Mouse (Mus musculus): ENCODE data around the gene Rdm1.
"Not testable (repeated sequence)": the region's sequence is repeated elsewhere in the genome, so short reads cannot be mapped to it uniquely, and the experiment has no call there.

Gene Rdm1

GRCm38 (mm10) chr11:101626995-101627856, at the start of gene Rdm1:
Rdm1 (plus strand) TSS chr11:101627195.
- peak; percentile 81 to 88 for DNase-seq

GRCm38 (mm10) chr11:101581081-101581764, 45.8 kb upstream of the Rdm1 start:
- DNase-seq: no peak

- DNase-seq: peak; percentile 19 to 48
Observed at GRCm38 (mm10) chr11:101582054-101583035, 44.6 kb upstream of the Rdm1 start, which contains the start of gene Tmem106a. Tmem106a (plus strand) TSS chr11:101582242.

DNA sequence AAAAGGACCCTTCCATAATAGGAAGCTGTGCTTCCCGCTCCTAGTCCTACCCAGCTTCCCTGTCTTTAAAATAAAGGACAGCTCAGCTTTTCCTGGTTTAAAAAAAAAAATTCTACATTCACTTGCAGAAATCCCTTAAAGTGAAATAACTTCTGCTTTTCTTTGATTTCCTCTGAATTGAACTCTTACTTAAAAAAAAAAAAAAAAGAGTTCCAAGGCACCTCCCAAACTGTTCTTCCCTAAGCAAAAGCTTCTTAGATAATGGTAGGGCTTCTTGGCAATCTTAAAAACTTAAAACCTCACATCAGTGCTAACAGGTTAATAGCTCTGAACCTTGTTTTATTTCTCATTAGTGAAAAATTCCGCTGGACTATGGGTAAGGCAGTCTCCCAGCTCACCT, 43.8 kb upstream of the Rdm1 start:
- no peak for DNase-seq

- DNase-seq: not testable (repeated sequence)
Observed at GRCm38 (mm10) chr11:101585031-101585430, 42.0 kb upstream of the Rdm1 start.

GRCm38 (mm10) chr11:101585805-101586204, 41.2 kb upstream of the Rdm1 start:
- no peak for DNase-seq

DNA sequence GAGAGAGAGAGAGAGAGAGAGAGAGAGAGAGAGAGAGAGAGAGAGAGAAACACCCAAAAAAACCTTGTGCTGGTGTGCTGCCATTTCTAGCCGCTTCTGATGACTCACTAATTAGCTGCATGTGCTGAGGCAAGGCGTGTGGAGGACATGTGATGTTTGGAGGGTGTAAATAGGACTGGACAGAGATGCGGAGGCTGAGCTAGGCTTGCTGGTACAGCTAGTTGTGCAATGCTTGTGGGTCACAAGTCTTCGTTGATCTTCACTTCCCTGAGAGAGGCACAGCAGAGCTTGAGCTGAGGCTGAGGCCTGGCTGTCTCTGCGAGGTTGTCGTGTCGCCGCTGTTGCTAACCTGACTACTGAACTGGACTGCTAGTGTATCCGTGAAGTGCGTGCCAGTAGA, 39.3 kb upstream of the Rdm1 start:
- DNase-seq: no peak

DNA sequence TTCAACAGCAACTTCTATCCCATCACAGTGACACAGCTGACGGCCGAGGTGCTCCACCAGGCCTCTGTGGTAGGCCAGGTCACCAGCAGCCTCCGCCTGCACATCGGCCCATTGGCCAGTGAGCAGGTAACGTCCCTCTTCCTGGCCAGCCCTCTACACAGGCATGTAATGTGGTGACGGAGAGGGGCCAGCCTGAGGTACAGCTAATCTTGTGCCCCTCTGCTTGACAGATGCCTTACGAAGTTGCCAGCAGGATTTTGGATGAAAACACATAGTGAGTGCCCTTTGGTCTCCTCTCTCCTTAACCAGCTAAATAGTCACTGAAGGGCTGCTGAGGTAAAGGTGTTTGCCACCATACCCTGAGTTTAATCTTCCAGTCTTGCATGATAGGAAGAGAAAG, 38.1 kb upstream of the Rdm1 start:
- DNase-seq: no peak

GRCm38 (mm10) chr11:101589444-101589843, 37.6 kb upstream of the Rdm1 start:
- peak; percentile 51 to 71 for DNase-seq

DNA sequence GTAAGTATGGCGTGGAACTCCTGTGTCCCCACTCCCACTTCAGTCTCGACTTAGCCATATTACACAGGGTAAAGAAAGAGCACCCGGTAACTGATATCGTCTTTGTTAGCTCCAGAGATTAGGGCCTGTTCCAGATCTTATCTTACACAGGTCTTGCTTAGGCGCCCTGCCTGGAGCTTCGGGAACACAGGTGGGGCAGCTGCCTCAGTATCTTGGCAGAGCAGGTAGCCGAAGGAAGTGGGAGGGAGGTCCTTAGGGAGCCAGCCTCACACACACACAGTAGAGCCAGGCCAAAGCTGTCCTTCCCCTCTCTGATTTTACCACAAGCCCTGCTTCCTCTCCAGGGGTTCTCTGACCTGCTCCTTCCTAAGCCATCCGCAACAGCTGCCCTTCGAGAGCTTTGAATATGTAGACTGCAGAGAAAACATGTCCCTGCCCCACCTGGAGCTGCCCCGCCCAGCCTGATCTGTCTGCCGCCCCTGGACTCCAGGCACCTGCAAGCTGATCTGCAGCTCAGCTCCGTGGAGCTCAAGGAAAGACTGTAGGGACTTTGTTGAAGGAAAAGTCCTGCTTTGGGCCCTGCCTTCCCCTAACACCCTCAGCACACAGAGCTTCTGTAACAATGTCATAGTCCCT, 36.9 kb upstream of the Rdm1 start:
- DNase-seq: no peak

- no peak for DNase-seq
Observed at GRCm38 (mm10) chr11:101599156-101599555, 27.8 kb upstream of the Rdm1 start, which contains the start of gene Gm11634. Gm11634 (minus strand) TSS chr11:101599256.

DNA sequence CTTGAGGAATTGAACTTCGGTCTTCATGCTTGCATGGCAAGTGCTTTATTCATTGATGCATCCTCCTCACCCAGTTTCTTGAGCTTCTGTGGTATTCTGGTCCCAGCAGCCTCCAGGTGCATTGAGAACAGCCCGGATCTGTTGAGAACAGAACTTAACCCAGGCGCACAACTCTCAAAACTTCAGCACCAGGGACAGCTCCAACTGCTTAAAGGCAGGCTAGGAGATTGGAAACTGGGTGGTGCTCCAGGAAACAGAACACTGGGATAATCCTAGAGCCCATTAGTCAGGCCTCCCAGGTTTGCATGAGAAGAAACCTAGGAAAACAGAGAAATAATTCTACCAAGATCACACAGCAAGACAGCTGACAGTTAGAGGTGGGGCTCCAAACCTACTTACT, 24.5 kb upstream of the Rdm1 start:
- DNase-seq: no peak

DNA sequence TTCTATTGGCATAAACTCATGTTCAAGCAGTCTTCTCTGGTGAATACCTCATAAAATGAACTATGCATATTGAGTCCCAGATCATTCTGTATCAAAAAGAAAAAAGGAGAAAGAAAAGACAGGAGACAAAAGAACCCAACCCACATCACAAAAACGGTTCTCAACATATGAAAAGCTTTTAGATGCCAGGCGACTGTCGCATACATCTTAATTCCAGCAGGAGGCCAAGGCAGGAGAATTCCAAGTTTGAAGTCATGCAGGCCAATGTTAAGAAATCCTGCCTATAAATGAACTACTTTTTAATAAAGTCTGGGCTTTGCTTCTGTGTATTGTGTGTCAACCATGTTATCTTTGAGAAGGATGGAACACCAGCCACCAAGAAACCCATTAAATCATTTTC, 22.9 kb upstream of the Rdm1 start:
- DNase-seq: no peak

GRCm38 (mm10) chr11:101604531-101605453, 22.2 kb upstream of the Rdm1 start:
- peak; percentile 69 to 83 for DNase-seq

- DNase-seq: not testable (repeated sequence)
Observed at GRCm38 (mm10) chr11:101607134-101607533, 19.9 kb upstream of the Rdm1 start.

- no peak for DNase-seq
Observed at GRCm38 (mm10) chr11:101610445-101610844, 16.6 kb upstream of the Rdm1 start.

DNA sequence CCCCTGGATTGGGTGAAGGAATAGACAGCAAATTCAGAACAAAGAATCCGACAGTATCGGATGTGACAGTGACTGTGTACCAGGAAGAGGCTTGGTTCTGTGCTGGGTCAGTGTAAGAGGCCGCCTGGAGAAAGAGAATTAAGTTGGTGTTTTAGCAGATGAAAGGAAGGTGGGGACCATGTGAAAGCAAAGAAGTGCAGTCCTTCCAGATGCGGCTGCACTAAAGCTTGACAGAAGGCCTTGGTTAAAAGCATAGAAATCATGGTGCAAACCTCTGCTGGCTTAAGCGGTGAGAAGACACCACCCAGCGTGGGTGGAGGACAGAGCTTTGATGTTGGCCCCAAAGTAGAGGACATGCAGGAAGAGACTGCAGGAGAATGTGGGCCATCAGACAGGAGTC, 13.4 kb upstream of the Rdm1 start:
- no peak for DNase-seq

GRCm38 (mm10) chr11:101614116-101614515, 12.9 kb upstream of the Rdm1 start:
- DNase-seq: no peak

- no peak for DNase-seq
Observed at GRCm38 (mm10) chr11:101615380-101615779, 11.6 kb upstream of the Rdm1 start.

GRCm38 (mm10) chr11:101616104-101616503, 10.9 kb upstream of the Rdm1 start:
- no peak for DNase-seq

Data from cerebellum, postnatal 25 days (tissue).